Mouse (Mus musculus): ENCODE results near the gene Prickle1. TPM values are rescaled to one million over a fixed set of nuclear protein-coding genes. Genes with fewer than 3 reads are reported as not detected.

Gene Prickle1
- total RNA-seq, 2 experiments from 2014 or later: 43.6 to 49.4 TPM

DNA sequence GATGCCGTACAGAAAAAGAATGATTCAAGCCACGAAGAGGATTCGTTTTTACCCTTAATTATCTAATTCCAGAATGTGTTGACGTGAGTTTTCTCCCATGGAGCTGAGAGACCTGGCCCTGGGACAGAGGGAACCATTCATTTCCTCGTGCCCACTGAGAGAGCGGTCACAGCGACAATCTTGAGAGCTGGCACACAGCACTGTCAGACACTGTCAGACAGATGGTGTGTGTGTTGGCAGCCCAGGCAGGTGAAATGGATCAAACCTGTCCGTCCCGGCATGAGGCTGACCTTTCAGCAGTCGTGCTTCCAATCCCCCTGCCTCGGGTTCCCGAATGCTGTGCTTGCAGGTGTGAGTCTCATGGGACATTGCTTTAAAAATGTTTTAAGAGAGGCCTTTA is 37.3 kb downstream of the Prickle1 start:
- intact Hi-C loops (cut with DNase I): no loop called here
- peak; percentile 45 for DNase-seq

- intact Hi-C loops (cut with DNase I): no loop called here
- no peak for DNase-seq
Observed at GRCm38 (mm10) chr15:93555719-93556118, 40.0 kb downstream of the Prickle1 start.

DNA sequence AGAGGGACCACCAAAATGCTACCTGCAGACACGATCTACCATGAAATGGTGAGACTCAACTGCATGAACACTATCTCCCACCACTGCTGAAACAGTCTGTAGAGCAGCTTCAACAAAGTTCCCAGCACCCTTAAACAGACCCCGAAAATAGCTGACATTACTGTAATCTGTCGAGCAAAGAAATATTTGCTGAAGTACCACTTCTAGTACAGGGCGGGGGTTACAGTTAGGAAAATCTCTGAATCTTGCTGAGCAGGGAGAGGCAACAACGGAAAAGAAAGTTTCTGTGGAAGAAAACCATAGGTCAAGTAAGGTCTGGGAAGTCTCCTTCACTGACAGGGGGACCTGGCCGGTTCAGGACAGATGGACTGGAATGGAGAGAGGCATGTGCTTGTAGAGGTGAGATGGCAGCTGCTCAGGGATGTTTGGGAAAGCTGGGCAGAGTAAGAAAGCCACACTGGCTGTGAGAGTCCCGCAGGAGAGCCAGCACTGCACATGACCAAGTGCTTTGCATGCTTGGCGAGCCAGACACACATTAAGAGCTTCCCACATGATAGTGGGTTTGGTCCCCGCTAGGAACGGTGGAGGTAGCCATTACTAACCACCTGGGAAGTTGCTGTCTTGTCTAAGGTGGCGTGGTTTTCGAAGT is 41.4 kb downstream of the Prickle1 start:
- intact Hi-C loops (cut with DNase I): no loop called here

DNA sequence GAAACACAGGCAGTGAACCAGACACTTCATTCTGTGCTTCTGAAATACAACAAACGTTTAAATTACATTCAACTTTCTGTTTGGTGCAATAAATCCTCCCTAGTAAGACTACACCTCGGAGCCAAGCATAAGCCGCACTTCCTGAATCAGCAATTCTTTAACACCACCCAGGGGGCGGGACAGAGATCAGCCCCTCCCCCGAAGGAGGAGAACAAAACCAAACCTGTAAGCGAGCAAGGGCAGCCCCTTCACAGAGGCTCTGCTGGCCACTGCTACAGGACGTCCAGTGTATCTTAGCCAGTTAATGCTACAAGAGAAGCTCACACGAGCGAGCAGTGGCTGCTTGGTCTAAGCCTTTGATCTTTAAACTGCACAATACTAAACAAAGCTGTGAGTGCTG is 43.5 kb downstream of the Prickle1 start:
- intact Hi-C loops (cut with DNase I): no loop called here
- DNase-seq: peak; percentile 17

More for the DNA sequence above, 41.4 kb downstream of the Prickle1 start:
- no peak for DNase-seq

- DNase-seq: no peak
- intact Hi-C loops (cut with DNase I): no loop called here
Observed at GRCm38 (mm10) chr15:93548297-93548696, 47.4 kb downstream of the Prickle1 start.

GRCm38 (mm10) chr15:93539415-93539814 is 56.3 kb downstream of the Prickle1 start:
- DNase-seq: no peak
- intact Hi-C loops (cut with DNase I): no loop called here

DNA sequence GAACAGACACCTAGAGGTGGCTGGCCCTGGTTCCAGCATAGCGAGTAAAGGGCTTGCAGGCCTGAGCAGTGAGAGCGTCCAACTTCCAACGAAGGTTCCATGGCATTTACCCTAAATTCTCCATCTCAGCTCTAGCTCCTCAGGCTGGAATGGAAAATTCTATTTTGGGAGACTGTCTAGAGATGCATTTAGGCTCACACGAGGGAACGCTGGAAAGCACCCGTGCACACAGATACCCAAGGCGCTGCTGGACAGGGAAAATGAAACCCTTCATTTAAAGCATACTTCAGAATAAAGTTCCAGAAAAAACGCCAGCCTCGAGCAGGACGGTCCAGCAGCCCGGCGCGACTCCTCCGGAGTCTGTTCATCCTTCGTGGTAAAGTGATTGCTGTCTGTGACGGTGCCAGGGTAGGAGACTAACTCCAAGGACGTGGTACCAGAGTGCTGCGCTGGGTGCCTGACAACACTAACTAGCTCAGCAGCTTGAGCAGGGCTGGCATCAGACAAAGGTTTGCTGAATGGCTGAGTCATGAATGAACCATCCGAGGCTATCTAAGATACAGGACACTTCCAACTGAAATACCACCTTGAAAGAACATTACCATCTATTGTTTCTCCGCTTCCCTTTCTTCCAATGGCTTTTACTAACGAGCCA is 57.0 kb downstream of the Prickle1 start:
- no peak for DNase-seq
- intact Hi-C loops (cut with DNase I): no loop called here

DNA sequence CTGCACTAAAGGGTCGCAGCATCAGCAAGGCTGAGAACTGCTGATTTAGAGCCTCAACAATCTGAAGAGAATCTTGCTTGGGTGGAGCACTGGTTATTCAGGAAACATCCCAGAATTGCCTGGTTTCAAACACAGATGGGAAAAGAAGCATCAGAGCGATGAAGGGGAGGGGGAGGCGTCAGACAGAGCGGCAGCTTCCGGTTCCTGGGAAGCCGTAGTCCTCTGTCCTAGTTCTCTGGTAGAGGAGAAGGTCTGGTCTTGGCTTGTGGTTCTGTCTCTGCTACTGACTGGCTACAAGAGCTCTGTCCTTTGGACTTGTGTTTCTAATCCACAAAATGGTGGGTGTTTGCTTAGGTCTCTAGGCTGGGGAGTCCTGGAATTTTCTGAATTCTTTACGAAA is 57.9 kb downstream of the Prickle1 start:
- no peak for DNase-seq
- intact Hi-C loops (cut with DNase I): no loop called here

DNA sequence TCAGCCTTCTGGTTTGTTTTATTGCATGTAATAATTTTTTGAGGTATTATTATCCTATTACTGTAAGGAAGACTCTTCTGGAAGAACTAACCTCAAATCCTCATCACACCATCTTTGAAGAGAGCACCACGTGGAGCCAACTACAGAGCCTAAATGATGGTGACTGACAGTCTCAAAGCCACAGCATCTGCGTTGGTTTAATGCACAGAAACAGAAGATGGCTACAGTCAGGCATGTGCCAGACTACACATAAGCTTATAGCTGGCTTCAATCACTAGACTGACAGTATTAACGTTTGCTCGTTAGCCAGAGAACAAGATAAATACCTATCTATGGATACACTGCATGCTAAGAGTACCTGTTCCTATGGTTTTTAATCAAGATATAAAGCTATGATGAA is 59.5 kb downstream of the Prickle1 start:
- intact Hi-C loops (cut with DNase I): no loop called here

GRCm38 (mm10) chr15:93530703-93531032 is 65.0 kb downstream of the Prickle1 start:
- intact Hi-C loops (cut with DNase I): no loop called here
- no peak for DNase-seq

More for the DNA sequence above, 59.5 kb downstream of the Prickle1 start:
- DNase-seq: no peak

DNA sequence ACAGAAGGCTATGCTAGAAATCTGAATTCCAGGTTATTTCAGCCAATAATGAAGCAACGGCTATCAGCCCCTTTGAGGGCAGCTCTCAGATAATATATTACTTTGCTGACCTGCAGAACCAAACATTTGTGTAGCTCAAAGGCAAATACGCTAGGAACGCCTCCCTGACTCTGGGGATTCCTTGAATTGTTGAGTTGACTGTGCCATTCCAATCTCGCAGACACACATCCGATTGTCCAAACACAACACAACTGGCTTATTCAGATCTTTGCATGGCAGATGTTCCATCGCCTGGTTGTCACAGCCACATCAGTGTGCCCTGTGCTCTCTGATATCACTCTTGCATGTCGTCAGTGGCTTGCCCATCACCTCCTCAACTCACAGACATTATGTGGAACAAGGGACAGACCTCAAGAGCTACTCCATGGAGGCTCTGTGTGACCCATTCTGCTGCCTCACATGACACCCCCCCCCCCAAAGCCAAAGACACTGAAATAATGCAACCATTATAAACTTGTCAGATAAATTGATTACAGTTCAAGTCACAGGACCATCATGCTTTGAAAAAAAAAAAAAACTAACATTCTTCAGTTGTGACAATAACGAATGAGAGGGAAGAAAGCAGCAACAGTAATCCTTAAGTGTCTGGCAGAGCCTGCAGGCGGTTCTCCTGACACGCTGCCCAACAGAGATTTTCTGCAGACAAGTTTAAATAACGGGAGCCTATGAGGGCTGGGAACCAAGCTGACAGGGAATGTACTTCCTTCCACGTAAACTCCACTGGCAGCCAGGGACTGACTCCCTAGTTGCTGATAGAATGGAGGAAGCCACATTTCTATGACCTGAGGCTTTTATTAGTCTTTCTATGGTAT is 65.6 kb downstream of the Prickle1 start:
- intact Hi-C loops (cut with DNase I): loop anchor here (5.0 kb wide), 1 partner anchor 47 kb away; no protein-coding TSS in a partner anchor

GRCm38 (mm10) chr15:93525305-93525917 is 70.3 kb downstream of the Prickle1 start:
- intact Hi-C loops (cut with DNase I): loop anchor here (5.0 kb wide), 1 partner anchor 52 kb away; no protein-coding TSS in a partner anchor
- DNase-seq: no peak

More for the DNA sequence above, 65.6 kb downstream of the Prickle1 start:
- DNase-seq: no peak

GRCm38 (mm10) chr15:93521787-93522180 is 73.9 kb downstream of the Prickle1 start:
- DNase-seq: no peak
- intact Hi-C loops (cut with DNase I): loop anchor here (5.0 kb wide), 1 partner anchor 46 kb away; no protein-coding TSS in a partner anchor

DNA sequence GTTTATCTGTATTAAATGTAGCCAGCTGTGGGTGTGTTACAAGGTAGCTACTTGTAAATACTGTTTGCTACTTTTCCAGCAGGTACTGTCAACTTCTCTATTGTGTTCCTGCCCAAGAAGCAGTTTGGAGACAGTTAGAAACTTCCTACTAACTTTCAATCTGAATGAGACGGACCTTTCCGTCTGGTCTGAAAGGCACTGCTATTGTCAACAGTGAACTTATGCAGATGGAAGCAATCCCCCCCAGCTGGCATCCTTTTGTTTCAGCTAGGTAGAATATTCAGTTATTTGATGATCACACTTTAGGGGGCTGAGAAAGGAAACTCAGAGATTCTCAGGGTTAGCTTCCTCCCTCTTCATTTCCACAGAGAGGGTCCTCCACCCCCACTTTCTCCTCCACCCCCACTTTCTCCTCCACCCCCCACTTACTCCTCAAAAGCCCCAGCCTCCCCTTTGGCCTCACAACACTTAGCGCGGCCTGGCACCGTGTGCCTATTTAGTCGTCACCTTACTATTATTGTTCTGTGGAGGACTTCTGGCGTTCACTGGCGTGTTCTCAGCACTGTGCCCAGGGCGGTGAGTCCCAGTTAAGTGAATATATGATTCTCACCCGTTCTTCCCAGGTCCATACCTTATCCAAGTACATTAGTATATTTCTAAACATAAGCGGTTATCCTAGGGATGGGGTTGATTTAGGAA is 74.5 kb downstream of the Prickle1 start:
- intact Hi-C loops (cut with DNase I): loop anchor here (5.0 kb wide), 1 partner anchor 46 kb away; no protein-coding TSS in a partner anchor
- no peak for DNase-seq

DNA sequence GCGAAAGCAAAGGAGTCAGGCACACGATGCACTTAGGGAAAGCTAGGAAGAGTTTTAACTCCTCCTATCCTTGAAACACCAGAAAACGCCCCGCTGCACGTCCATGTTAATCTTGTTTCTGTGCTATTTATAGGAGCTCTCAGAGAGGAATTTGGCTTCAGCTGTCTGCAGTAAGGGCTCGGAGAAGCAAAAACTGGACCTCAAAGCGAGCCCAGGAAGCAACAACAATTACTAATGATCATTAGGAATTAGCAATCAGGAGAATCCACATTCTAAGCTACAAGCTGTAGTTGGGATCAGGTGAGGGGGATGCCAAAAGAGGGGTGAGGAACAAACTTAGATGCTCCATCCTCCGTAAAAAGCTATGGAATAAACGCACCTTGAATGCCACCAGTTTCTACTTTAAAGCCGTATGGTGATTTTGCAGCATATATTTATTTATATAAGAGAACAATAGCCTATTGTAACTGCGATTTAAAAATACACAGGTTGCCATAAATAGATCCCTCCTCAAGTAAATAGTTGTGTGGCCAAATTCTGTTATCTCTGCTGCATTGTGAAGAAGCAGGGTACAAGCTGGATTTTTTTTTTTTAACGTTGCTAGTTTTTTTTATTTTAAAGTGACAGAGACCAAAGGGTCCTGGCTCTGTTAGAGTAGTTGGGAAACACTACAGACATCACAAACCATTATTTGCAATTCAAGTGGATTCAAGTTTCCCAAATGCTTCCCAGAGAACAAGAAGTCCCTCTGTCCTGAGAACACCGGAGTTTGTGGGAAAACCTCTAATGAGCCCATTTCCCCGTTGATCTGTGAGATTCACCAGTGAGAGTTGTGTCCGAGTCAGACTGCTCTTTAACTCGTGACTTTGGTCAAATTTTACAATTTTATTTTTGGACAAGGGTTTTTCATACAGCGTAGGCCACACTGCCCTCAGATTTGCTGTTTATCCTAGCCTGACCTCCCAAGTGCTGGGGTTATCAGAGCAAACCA is 75.6 kb downstream of the Prickle1 start:
- DNase-seq: no peak
- intact Hi-C loops (cut with DNase I): loop anchor here (5.0 to 10.0 kb wide), 2 partner anchors 47 to 695 kb away; no protein-coding TSS in a partner anchor

GRCm38 (mm10) chr15:93518941-93519835 is 76.5 kb downstream of the Prickle1 start:
- peak; percentile 78 for DNase-seq
- intact Hi-C loops (cut with DNase I): loop anchor here (10.0 kb wide), 1 partner anchor 696 kb away; no protein-coding TSS in a partner anchor

GRCm38 (mm10) chr15:93518143-93518902 is 77.4 kb downstream of the Prickle1 start:
- DNase-seq: no peak
- intact Hi-C loops (cut with DNase I): loop anchor here (10.0 kb wide), 1 partner anchor 696 kb away; no protein-coding TSS in a partner anchor
